Mouse (Mus musculus) heart, embryonic 16.5 days (tissue): ENCODE measurements around the gene Ecsit. TPM values are rescaled to one million over a fixed set of nuclear protein-coding genes. Genes with fewer than 3 reads are reported as not detected.
A peak's percentile ranks its signal among the peaks of the same experiment; 100 is the strongest.

ENCODE experiments used
- ATAC-seq: fragments of 200-750 bp; cut with Nextera tagmentation; replicated peaks from 2 replicates; pipeline ENCODE4 v1.8.0; 2017; ENCODE audit warnings: moderate number of reproducible peaks; ENCODE audit not compliant: insufficient read depth, low FRiP score; ENCODE audit errors: extremely low read depth
- H3K27ac ChIP-seq: fragments of 300-500 bp; sonication (generic); 2 replicates; pipeline ENCODE4 v1.5.1; 2014; ENCODE audit warnings: mild to moderate bottlenecking, low read length, control low read depth, moderate library complexity
- H3K27me3 ChIP-seq: fragments of 300-500 bp; sonication (generic); 2 replicates; pipeline ENCODE4 v1.6.1; 2014; ENCODE audit warnings: low read length, mixed read lengths; ENCODE audit not compliant: control insufficient read depth, insufficient read depth
- H3K36me3 ChIP-seq: fragments of 300-500 bp; sonication (generic); 2 replicates; pipeline ENCODE4 v1.6.1; 2014; ENCODE audit not compliant: control insufficient read depth, insufficient read depth
- H3K4me1 ChIP-seq: fragments of 300-500 bp; sonication (generic); 2 replicates; pipeline ENCODE4 v1.6.1; 2014; ENCODE audit warnings: low read length, mixed read lengths; ENCODE audit not compliant: control insufficient read depth, insufficient read depth
- H3K4me2 ChIP-seq: fragments of 300-500 bp; sonication (generic); 2 replicates; pipeline ENCODE4 v1.6.1; 2014; ENCODE audit warnings: low read depth, mild to moderate bottlenecking, control low read depth, low read length
- H3K4me3 ChIP-seq: fragments of 300-500 bp; sonication (generic); 2 replicates; pipeline ENCODE4 v1.5.1; 2014; ENCODE audit warnings: mild to moderate bottlenecking, control low read depth, low read length
- H3K9ac ChIP-seq: fragments of 300-500 bp; sonication (generic); 2 replicates; pipeline ENCODE4 v1.6.1; 2014; ENCODE audit warnings: low read length, control low read depth
- H3K9me3 ChIP-seq: fragments of 300-500 bp; sonication (generic); replicated peaks from 2 replicates; pipeline ENCODE4 v1.6.1; 2016; ENCODE audit warnings: low read length; ENCODE audit not compliant: control insufficient read depth
- WGBS: fragments of 180-500 bp; shearing (Covaris S2); extraction: QIAGEN DNeasy Blood & Tissue Kit; methylation state at CpG from one replicate; pipeline ENCODE4 v1.1.7; 2014; 5-methylcytosine and 5-hydroxymethylcytosine counted together
- polyA plus RNA-seq: library from polyadenylated mRNA; unstranded; fragments of >200 nt; fragmentation: Nextera tagmentation; extraction: Ambion mirVana; gene quantifications from 2 replicates; pipeline ENCODE4 v1.2.1, GENCODE M21; 2015

The Ecsit gene
- polyA plus RNA-seq, result 68.8 and 73.1 TPM in 2 replicates

- peaks cover 7% of the 10 kb centered on the region for H3K4me1 ChIP-seq
- H3K9me3 ChIP-seq, result no peaks in the 10 kb centered on the region
- under 1% methylated on average over 48 of the region's 48 CpGs for WGBS
- ATAC-seq, result peak; percentile 99
- peak within 1 kb of the TSS; percentile 86 for H3K9ac ChIP-seq
- peak within 1 kb of the TSS; percentile 83 for H3K27ac ChIP-seq
- no peaks in the 10 kb centered on the region for H3K27me3 ChIP-seq
- peak within 1 kb of the TSS; percentile 83 for H3K4me2 ChIP-seq
- no peaks in the 10 kb centered on the region for H3K36me3 ChIP-seq
- peak within 1 kb of the TSS; percentile 85 for H3K4me3 ChIP-seq
Measured at GRCm38 (mm10) chr9:22085022-22085834, at the start of gene Ecsit. Ecsit (minus strand) TSS chr9:22085438.

- Histone ChIP-seq H3K27ac (no peak overlapping the region), H3K4me1 (peaks cover 7% of the 10 kb centered on the region; the same call in 1 of the 2 replicates), H3K27me3 (no peaks in the 10 kb centered on the region), H3K9me3 (no peaks in the 10 kb centered on the region), H3K4me3 (no peak overlapping the region), H3K36me3 (no peaks in the 10 kb centered on the region), H3K4me2 (no peak overlapping the region), H3K9ac (no peak overlapping the region)
- ATAC-seq, result no peak
- 78% methylated on average over 7 of the region's 7 CpGs for WGBS
Measured at GRCm38 (mm10) chr9:22134246-22134890, 49.1 kb upstream of the Ecsit start.

- no peaks in the 10 kb centered on the region for H3K27me3 ChIP-seq
- H3K36me3 ChIP-seq, result no peaks in the 10 kb centered on the region
- H3K27ac ChIP-seq, result no peak overlapping the region
- no peak overlapping the region; the same call in 1 of the 2 replicates for H3K9ac ChIP-seq
- peak overlapping the region; percentile 68 for H3K4me2 ChIP-seq
- H3K4me1 ChIP-seq, result peaks cover 7% of the 10 kb centered on the region; the same call in 1 of the 2 replicates
- H3K9me3 ChIP-seq, result no peaks in the 10 kb centered on the region
- no peak for ATAC-seq
- WGBS, result 53% methylated on average over 11 of the region's 11 CpGs
- H3K4me3 ChIP-seq, result peak overlapping the region; percentile 40
Measured at GRCm38 (mm10) chr9:22132220-22132619, 47.0 kb upstream of the Ecsit start.

- peak; percentile 33; the same call in 1 of the 2 replicates for ATAC-seq
- no peaks in the 10 kb centered on the region for H3K36me3 ChIP-seq
- peaks cover 7% of the 10 kb centered on the region; the same call in 1 of the 2 replicates for H3K4me1 ChIP-seq
- H3K9ac ChIP-seq, result peak overlapping the region; percentile 62
- H3K9me3 ChIP-seq, result no peaks in the 10 kb centered on the region
- peak overlapping the region; percentile 40 for H3K4me3 ChIP-seq
- WGBS, result 1% methylated on average over 35 of the region's 35 CpGs
- no peaks in the 10 kb centered on the region for H3K27me3 ChIP-seq
- no peak overlapping the region for H3K27ac ChIP-seq
- peak overlapping the region; percentile 68 for H3K4me2 ChIP-seq
Measured at GRCm38 (mm10) chr9:22131226-22131981, 46.2 kb upstream of the Ecsit start.

GRCm38 (mm10) chr9:22125246-22126027 is 40.2 kb upstream of the Ecsit start:
- no peak for ATAC-seq
- Histone ChIP-seq H3K36me3 (no peaks in the 10 kb centered on the region), H3K4me3 (no peak overlapping the region), H3K9me3 (no peaks in the 10 kb centered on the region), H3K9ac (no peak overlapping the region), H3K27ac (no peak overlapping the region), H3K4me2 (no peak overlapping the region), H3K27me3 (no peaks in the 10 kb centered on the region), H3K4me1 (no peaks in the 10 kb centered on the region)
- 85% methylated on average over 15 of the region's 15 CpGs for WGBS

- Histone ChIP-seq H3K27me3 (no peaks in the 10 kb centered on the region), H3K9me3 (no peaks in the 10 kb centered on the region), H3K27ac (no peak overlapping the region), H3K9ac (no peak overlapping the region), H3K4me2 (no peak overlapping the region), H3K4me3 (no peak overlapping the region), H3K36me3 (no peaks in the 10 kb centered on the region), H3K4me1 (no peaks in the 10 kb centered on the region)
- ATAC-seq, result no peak
- 79% methylated on average over 3 of the region's 3 CpGs for WGBS
Measured at GRCm38 (mm10) chr9:22124169-22124568, 38.9 kb upstream of the Ecsit start.

- no peak overlapping the region for H3K27ac ChIP-seq
- H3K27me3 ChIP-seq, result no peaks in the 10 kb centered on the region
- H3K36me3 ChIP-seq, result no peaks in the 10 kb centered on the region
- no peak overlapping the region for H3K4me3 ChIP-seq
- H3K9ac ChIP-seq, result no peak overlapping the region
- H3K4me1 ChIP-seq, result no peaks in the 10 kb centered on the region
- no peak overlapping the region for H3K4me2 ChIP-seq
- H3K9me3 ChIP-seq, result no peaks in the 10 kb centered on the region
- no peak for ATAC-seq
- 76% methylated on average over 7 of the region's 7 CpGs for WGBS
Measured at GRCm38 (mm10) chr9:22123069-22123609, 37.9 kb upstream of the Ecsit start.

GRCm38 (mm10) chr9:22122005-22122404 is 36.8 kb upstream of the Ecsit start:
- WGBS, result 52% methylated on average over 3 of the region's 3 CpGs
- H3K4me2 ChIP-seq, result no peak overlapping the region
- H3K36me3 ChIP-seq, result no peaks in the 10 kb centered on the region
- peaks cover 6% of the 10 kb centered on the region for H3K4me1 ChIP-seq
- H3K27ac ChIP-seq, result no peak overlapping the region
- H3K4me3 ChIP-seq, result no peak overlapping the region
- no peaks in the 10 kb centered on the region for H3K9me3 ChIP-seq
- H3K9ac ChIP-seq, result no peak overlapping the region
- no peaks in the 10 kb centered on the region for H3K27me3 ChIP-seq
- no peak for ATAC-seq
